Mouse (Mus musculus): ENCODE measurements at regions not wholly inside any gene's neighbourhood (a gene's known extent, or its start where the extent isn't known, plus 50 kb on each side); places are given as distances from the start of the nearest gene placed in this dataset.

DNA sequence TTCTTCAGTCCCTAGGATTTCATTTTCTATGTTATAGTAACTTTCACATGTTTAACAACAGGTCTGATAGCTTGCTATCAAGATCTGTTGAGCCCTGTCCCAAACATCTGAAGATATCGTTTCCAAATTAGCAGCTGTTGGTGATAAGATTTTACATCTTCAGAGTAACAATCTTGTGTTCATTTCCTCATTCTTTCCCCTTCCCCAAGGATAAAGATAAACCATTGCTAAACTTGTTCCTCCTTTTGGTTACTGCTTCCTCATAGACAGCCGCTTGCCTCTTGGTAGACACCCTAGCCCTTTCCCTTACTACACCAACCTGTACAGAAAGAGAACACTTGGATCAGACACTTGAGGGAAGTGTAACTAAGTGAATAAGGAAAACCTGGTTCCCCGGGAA lies 58.6 kb downstream of the Kcnrg start:
- DNase-seq (ENCODE audit: low spot score in 2 of 2) = no peak

DNA sequence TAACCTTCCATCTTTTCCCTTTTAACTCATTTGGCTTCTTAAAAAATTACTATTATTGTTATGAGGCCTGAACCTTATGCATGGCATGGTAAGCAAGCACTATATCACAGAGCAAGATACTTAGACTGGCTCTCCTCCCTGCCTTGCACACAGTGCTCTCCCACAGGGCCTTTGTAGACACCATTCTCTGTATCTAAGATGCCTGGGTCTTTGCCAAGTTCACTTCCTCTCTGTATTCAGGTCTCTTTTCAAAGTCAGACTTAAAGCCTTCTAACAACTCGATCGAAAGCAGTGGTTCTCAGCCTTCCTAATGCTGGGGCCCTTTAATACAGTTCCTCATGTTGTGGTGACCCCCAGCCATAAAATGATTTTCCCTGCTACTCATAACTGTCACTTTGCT lies 65.9 kb downstream of the Kcnrg start:
- no peak for DNase-seq (ENCODE audit: low spot score in 2 of 2)

DNA sequence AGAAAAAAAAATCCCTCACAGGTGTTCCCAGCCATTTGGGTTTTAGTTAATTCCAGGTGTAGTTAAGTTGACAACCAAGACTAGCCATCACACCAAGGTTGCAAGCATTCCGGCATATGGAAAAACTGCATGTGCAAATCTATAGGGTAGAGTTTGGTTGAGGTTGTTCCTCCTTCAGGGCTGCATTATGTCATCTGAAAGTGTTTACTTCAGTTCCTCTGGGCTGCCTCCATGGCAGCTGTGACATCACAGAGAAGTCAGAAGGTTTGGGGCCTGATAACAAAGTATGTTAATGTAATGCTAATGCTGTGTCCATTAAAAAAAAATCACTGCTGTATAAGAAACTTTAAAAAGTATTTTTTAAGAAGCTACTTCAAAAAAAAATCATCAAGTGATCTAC lies 70.8 kb downstream of the Kcnrg start:
- DNase-seq (ENCODE audit: low spot score in 2 of 2) = no peak

DNA sequence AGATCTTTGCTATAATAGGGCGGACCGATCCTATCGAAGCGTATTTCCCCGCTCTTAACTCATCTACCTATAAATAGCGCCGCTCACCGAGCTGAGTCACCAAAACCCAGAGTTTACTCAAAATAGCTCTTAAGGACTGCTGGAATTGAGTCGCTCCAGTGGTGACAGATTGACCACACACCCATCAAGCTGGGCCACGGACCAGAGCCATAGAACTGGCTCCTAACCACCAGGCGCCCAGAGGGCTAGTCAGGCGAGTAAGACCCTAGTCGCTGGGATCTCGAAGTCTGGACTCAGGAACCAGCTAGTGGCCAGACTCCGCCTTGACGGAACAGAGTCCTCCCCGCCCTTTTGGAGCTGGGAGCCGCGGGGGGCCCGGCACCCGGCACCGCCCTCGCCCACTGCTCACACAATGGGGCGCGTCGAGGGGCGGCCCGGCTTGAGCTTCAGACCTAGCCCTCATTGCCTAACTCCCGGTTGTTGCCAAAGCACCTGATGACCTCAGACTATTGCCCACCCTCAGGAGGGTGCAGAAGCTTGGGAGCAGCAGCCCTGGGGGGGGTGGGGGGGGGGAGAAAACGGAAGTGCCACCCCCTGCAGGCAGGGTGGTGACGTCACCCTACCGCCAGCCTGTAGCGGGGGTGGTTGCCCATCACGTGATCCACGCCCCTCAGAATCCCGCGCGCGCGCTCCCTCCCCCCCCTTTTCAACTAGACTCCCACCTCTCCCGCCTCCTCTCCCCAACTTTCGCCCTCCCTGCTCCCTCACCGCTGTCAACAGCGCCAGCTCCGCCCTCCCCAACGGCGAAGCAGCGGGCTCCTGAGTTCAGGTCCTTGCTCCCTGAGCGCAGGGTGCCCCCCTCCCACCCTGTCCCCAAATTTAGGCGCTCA lies 73.8 kb downstream of the Kcnrg start:
- DNase-seq (ENCODE audit: low spot score in 2 of 2) = peak; percentile 94 to 96

DNA sequence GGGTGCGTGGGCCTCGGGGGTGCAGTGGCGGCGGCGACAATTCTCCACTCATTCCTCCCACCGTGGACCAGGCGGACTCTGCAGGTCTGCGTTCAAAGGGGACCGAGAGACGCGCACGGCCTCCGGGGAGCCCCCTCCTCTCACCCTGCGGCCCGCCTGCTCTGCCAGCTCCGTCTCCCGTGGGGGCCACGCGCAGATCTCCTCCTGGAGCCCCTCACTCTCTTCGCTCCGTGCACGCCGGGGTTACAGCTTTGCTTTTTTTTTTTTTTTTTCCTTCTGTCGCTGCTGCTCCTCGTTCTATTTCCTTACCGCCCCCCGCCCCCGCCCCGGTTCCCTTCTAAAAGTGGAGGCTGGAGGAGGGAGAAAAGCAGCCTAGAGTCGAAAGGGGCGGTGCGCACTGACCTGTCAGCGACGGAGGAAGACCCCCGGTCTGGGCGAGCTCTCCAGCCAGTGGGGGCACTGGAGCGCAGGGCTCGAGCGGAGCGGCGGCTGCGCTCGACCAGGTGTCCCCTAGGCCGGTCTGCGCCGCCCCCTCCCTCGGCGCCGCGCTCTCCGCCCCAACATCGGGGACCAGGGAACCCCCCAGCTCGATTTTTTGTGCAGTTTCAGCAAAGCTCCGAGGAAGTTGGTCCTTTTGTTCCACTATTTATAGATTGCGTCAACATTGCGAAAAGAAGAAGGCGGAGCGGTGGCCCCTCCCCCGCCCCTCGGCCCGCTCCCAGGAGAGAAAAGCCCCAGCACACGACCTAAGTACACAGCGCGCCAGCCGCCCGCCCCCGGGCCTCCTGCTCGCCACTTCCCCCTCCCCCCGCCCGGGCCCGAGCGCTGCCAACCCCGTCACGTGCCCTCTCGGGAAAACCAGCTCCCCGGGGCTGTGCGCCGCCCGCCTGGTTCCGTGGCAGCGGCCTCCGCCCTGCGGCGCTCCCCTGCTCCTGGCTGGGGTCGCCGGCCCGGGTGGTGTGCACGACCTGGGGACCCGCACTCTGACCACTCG lies 74.7 kb downstream of the Kcnrg start:
- DNase-seq (ENCODE audit: low spot score in 2 of 2) = peak; percentile 93 to 94

DNA sequence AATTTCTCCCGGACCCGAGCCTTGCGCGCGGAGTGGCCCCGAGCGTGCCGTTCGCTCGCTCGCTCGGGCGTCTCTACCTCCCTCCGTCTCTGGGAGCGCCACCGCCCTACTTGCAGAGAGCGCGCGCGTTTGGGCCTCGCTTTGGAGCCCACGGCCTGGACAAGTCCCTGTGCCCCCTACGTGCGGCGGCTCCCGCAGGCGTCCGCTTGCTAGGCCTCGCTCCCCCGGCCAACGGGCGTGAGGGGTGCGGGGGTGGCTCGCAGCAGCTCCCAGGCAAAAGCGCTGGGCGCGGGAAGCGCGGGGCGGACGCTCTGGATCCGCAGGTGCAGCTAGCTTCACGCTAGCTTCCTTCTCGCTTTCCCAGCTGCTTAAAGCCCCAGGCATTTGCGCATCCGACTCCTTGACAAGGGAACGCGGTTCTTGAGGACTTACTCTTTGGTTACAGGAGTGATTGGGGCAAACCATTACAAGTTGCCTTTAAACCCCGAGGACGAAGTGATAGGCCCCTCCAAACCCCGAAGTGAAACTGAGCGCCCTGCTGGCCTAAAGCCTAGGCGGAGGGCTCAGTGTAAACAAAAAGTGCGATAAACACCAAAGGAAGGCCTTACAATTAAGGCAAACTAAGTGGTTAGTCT lies 75.6 kb downstream of the Kcnrg start:
- peak; percentile 81 to 83 for DNase-seq (ENCODE audit: low spot score in 2 of 2)

DNA sequence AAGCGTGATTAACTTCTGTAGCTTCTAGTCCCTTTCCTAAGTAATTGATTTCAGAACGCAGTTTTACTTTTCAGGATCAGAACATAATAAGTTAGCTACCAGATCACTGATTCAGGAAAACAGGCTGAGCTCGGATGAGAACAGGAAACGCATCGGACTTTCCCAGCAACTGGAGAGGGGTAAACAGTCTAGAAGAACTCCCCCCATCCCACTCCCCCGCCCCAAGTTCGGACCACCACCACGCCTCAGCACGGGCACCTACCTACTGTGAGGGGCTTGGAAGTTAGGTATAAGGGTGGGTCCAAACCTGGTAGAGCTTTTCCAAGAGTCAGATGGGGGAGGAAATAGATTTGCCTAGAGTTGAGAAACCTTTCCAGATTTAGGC lies 76.1 kb downstream of the Kcnrg start:
- DNase-seq (ENCODE audit: low spot score in 2 of 2) = no peak

- peak; percentile 42 to 45 for DNase-seq (ENCODE audit: low spot score in 2 of 2)
Measured at GRCm38 (mm10) chr14:61683791-61684411, 76.6 kb downstream of the Kcnrg start.

DNA sequence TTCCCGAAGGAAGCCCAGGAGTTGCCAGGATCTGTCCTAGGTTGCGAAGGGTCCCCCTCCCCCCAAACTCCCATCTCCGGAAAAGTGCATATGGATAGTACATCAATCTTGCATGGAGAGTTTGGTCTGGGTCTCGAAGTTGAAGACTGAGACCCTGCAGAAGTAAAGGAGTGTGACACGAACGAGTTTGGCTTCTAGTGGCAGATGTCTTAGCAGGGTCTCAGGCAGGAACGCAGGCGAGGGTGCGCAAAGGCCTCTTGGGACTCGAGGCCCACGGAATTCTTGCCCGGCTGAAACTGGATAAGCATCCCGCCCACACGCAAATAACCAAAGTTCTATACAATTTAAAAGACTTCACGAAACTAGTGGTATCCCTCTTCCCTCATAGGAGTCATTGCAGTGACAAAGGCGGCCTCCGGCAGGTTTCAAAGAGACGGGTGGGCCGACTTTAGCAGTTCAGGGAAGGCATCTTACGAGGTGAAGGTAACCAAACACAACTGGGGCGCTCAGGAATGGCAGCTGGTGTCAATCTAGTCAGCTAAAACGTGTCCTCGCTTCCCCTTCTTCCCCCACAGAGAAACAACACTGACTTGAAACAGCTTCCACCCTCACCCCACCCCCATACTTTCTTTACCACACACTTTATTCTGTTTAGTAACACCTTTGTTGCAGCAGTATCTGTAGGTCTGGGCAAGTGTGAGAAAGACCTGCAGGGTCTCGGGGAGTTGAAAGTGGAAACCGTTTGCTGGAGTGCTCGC lies 77.4 kb downstream of the Kcnrg start:
- no peak for DNase-seq (ENCODE audit: low spot score in 2 of 2)

GRCm38 (mm10) chr14:61685231-61685800 lies 78.1 kb downstream of the Kcnrg start:
- no peak for DNase-seq (ENCODE audit: low spot score in 2 of 2)

GRCm38 (mm10) chr14:61686101-61686691 lies 78.9 kb downstream of the Kcnrg start:
- DNase-seq (ENCODE audit: low spot score in 2 of 2) = no peak

GRCm38 (mm10) chr14:61686821-61687341 lies 79.6 kb downstream of the Kcnrg start:
- DNase-seq (ENCODE audit: low spot score in 2 of 2) = peak; percentile 42 to 48

DNA sequence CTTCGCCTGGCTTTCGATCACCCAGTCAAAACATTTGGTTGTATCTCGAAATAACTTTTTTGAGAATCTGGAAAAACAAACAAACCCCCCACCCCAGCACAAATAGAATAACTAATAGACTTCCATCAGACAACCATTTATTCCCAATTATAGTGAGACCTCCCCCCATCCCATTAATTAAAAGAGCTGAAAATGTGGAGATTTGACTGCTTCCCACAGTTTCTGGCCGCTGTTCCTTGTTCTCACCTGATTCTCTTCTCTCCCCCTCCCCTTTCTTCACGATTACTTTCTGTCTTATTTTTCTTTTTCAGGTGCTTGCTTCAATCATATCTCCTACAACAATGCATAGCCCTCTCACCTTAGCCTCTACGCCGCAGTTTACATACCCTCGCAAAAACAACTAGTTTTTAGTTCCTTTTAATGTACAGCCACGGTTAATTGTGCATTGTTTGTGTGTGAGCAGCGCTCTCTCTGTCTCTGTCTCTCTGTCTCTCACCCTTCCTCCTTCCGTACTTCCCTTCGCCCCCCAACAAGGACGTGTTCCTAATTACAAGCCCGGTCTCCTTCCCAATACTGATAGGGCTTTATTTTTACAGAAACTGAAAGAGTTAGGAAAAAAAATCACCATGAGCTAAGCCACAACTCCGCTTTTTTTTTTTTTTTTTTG lies 80.2 kb downstream of the Kcnrg start:
- DNase-seq (ENCODE audit: low spot score in 2 of 2) = no peak

- no peak for DNase-seq (ENCODE audit: low spot score in 2 of 2)
Measured at GRCm38 (mm10) chr14:61688013-61688520, 80.8 kb downstream of the Kcnrg start.

DNA sequence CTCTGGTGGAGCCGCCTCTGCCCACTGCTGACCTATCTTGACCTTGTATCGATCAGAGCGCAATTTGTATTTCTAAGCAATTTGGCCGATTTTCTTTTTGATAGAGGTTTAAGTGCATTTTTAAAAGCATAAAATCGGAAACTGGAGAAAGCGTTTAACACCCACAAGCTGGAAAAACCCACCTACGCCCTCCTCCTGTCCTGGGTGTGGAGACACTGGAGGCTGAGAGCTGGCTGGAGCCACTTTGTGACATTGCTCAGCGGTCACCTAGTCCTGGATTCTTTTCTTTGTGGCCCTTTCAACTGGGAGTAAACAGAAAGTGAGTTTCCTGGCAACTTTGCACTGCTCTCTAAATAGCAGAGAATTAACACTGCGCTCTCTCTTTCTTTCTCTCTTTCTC lies 81.4 kb downstream of the Kcnrg start:
- no peak for DNase-seq (ENCODE audit: low spot score in 2 of 2)

DNA sequence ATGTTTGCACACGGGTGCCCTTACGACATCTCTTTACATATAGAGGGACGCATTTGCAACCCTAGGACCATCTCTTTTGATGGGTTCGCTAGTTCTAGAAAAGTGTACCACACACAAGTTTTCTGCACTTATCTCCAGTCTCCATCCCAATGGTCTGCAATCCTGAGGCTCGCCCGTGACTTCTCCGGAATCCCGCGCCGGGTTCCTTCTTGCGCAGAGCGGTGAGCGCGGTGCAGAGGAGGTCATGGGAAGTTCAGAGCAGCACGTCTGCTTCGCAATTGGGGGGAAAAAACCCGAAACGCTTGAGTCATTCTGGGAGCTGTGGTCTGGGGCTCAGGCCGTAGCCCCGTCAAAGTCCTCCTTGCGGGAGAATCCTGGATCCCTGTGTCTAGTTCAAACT lies 82.0 kb downstream of the Kcnrg start:
- no peak for DNase-seq (ENCODE audit: low spot score in 2 of 2)

DNA sequence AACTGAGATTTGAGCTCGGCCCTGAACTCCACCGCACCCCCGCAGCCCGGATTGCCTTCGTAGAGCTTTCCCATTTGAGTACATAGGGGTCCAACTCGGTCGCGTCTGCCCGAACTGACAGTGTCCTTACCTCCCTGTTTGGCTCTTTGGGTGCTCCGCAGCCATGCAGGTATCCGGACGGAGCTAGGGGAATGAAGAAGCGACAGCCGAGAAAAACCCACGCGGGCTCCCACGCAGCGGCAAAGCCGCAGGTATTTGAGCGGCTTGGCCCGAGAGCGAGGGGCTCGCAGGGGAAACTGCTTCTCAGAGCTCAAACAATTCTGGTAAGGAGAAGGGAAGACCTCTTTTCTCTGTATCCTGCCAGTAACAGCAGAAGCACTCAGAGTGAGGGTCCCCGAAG lies 82.5 kb downstream of the Kcnrg start:
- no peak for DNase-seq (ENCODE audit: low spot score in 2 of 2)

- DNase-seq (ENCODE audit: low spot score in 2 of 2) = no peak
Measured at GRCm38 (mm10) chr14:61691785-61692372, 84.6 kb downstream of the Kcnrg start.

GRCm38 (mm10) chr14:61694796-61695195 lies 87.5 kb downstream of the Kcnrg start:
- DNase-seq (ENCODE audit: low spot score in 2 of 2) = no peak

Data from right cerebral cortex, postnatal 10 days (tissue).